Mouse (Mus musculus): Measurements from ENCODE around the gene Zfhx3. TPM values are rescaled to one million over a fixed set of nuclear protein-coding genes. Genes with fewer than 3 reads are reported as not detected.

Zfhx3 gene
- total and polyA plus RNA-seq, 3 experiments, result 0.23 to 2.5 TPM; not detected in 1

DNA sequence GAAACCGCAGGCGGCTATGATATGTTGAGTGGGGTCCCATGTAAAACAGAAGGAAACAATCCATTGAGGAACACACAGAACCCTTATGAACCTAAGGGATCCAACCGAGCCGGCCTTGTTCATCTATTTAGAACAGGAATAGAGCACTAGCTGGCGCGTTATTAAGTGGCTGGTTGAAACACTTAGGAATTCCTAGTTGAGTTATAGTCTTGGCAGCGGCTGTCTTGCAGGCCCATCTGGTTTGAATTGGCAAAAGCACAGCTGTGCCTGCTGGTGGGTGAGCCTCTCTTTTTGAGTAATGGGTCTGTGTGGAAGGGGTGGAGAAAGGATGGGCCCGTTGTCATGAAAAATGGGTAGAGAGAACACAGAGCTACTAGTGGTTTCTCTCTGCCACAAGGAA lies 610.1 kb downstream of the Zfhx3 start:
- TF ChIP-seq SIN3A (IDR thresholded peaks at IDR 0.05; ENCODE audit: low read length) (no peak), MEF2A (IDR thresholded peaks at IDR 0.05; ENCODE audit: extremely low read depth, insufficient replicate concordance, low read depth, low read length, poor library complexity, severe bottlenecking) (no peak), ELF1 (IDR thresholded peaks at IDR 0.05; ENCODE audit: low read depth, low read length) (no peak), UBTF (IDR thresholded peaks at IDR 0.05; ENCODE audit: borderline replicate concordance, insufficient read depth, low read depth, low read length) (no peak), TBP (IDR thresholded peaks at IDR 0.05; ENCODE audit: low read depth, low read length) (no peak), NELFE (IDR thresholded peaks at IDR 0.05; ENCODE audit: low read depth, low read length) (no peak)
- Histone ChIP-seq H3K4me3 (ENCODE audit: control insufficient read depth in 1 of 2, insufficient read depth in 1 of 2, low read depth in 2 of 2, low read length in 2 of 2) (no peak overlapping the region), H3K27me3 (ENCODE audit: control insufficient read depth in 1 of 2, insufficient read depth in 2 of 2, low read length in 2 of 2) (no peaks in the 10 kb centered on the region), H3K27ac (ENCODE audit: control insufficient read depth, low read depth, low read length) (no peak overlapping the region), H3K36me3 (ENCODE audit: control insufficient read depth in 1 of 2, insufficient read depth in 2 of 2, low read length in 2 of 2) (no peaks in the 10 kb centered on the region), H3K9ac (ENCODE audit: control insufficient read depth, low read depth, low read length, poor library complexity, severe bottlenecking) (no peak overlapping the region), H3K79me2 (ENCODE audit: control insufficient read depth, insufficient read depth, low read length, poor library complexity) (no peaks in the 10 kb centered on the region), H3K9me3 (replicated peaks; ENCODE audit: insufficient read depth, low read length) (no peaks in the 10 kb centered on the region), H3K4me1 (ENCODE audit: control insufficient read depth in 1 of 2, insufficient read depth in 2 of 2, low read length in 2 of 2) (no peaks in the 10 kb centered on the region)
- no peak for DNase-seq (ENCODE audit: low read depth, low spot score)

DNA sequence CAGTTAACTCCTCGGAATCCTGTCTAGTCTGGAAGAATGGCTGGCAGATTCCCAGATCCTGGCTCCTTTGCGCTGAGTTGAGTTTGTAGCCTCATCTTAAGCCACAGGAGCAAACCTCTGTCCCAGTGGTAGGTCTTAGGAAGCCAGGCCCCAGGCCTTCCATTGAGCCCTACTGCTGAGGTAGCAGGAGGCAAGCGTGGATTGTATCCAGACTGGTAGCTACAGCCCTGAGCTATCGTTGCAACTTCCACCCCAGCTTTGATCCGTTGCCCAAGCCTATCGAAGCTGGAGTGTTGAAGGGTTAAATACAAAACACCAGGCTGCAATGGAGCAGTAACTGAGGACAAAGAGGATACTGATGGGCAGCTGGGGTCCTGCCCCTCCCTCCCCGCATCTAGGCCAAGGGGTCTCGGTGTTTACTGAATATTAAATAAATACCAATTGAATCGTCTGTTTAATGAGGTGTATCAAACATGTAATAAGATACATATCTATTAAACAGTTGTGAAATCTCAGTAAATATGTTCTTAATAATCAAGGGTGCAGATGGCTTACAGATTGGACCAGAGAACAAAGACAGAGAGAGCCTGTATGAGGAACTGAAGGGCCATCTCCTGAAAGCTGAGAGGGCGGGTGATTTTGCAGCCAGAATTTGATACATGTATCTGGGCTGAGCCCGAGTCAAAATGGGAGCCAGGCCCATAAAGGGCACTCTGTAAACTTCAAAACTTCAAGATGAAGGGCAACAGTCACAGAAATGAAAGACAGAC lies 611.5 kb downstream of the Zfhx3 start:
- H3K9me3 ChIP-seq (replicated peaks; ENCODE audit: insufficient read depth, low read length), result no peaks in the 10 kb centered on the region
- H3K36me3 ChIP-seq (ENCODE audit: control insufficient read depth in 1 of 2, insufficient read depth in 2 of 2, low read length in 2 of 2), result no peaks in the 10 kb centered on the region
- H3K4me3 ChIP-seq (ENCODE audit: control insufficient read depth in 1 of 2, insufficient read depth in 1 of 2, low read depth in 2 of 2, low read length in 2 of 2), result no peak overlapping the region
- no peak for TF ChIP-seq USF2 (IDR thresholded peaks at IDR 0.05; ENCODE audit: borderline replicate concordance in 1 of 2, insufficient read depth in 1 of 2, low read depth in 1 of 2, low read length in 2 of 2)
- no peak for TF ChIP-seq GABPA (IDR thresholded peaks at IDR 0.05; ENCODE audit: low read depth, low read length)
- no peak for TF ChIP-seq E2F4 (IDR thresholded peaks at IDR 0.05; ENCODE audit: borderline replicate concordance, low read depth, low read length)
- TF ChIP-seq POLR2A (IDR thresholded peaks at IDR 0.05; ENCODE audit: control insufficient read depth in 1 of 2, insufficient read depth in 1 of 2, low read depth in 1 of 2, low read length in 2 of 2, poor library complexity in 1 of 2), result no peak
- no peak for TF ChIP-seq JUND (IDR thresholded peaks at IDR 0.05; ENCODE audit: low read depth, low read length)
- TF ChIP-seq CHD1 (IDR thresholded peaks at IDR 0.05; ENCODE audit: low read depth, low read length), result no peak
- no peak for TF ChIP-seq TBP (IDR thresholded peaks at IDR 0.05; ENCODE audit: low read depth, low read length)
- no peak for TF ChIP-seq ZC3H11A (IDR thresholded peaks at IDR 0.05; ENCODE audit: low read depth, low read length)
- no peak for TF ChIP-seq TAL1 (IDR thresholded peaks at IDR 0.05; ENCODE audit: low read length)
- no peak for TF ChIP-seq POLR2AphosphoS2 (IDR thresholded peaks at IDR 0.05; ENCODE audit: low read length)
- no peak for TF ChIP-seq CHD2 (IDR thresholded peaks at IDR 0.05; ENCODE audit: low read length)
- TF ChIP-seq ZNF384 (IDR thresholded peaks at IDR 0.05; ENCODE audit: low read depth, low read length), result no peak
- no peak for TF ChIP-seq ZKSCAN1 (IDR thresholded peaks at IDR 0.05; ENCODE audit: low read depth, low read length)
- TF ChIP-seq CTCF (IDR thresholded peaks at IDR 0.05 in 2 of 3, conservative IDR thresholded peaks at IDR 0.05 in 1 of 3; ENCODE audit: control insufficient read depth in 1 of 3, insufficient read depth in 1 of 3, low read depth in 2 of 3, low read length in 3 of 3, poor library complexity in 1 of 3, severe bottlenecking in 1 of 3), result no peak
- TF ChIP-seq TCF12 (IDR thresholded peaks at IDR 0.05; ENCODE audit: low read depth, low read length), result no peak
- no peak for TF ChIP-seq MYC (IDR thresholded peaks at IDR 0.05; ENCODE audit: low read depth, low read length)
- no peaks in the 10 kb centered on the region for H3K27me3 ChIP-seq (ENCODE audit: control insufficient read depth in 1 of 2, insufficient read depth in 2 of 2, low read length in 2 of 2)
- no peak overlapping the region for H3K27ac ChIP-seq (ENCODE audit: control insufficient read depth, low read depth, low read length)
- no peak for DNase-seq (ENCODE audit: low read depth, low spot score)
- no peaks in the 10 kb centered on the region for H3K4me1 ChIP-seq (ENCODE audit: control insufficient read depth in 1 of 2, insufficient read depth in 2 of 2, low read length in 2 of 2)
- no peak overlapping the region for H3K9ac ChIP-seq (ENCODE audit: control insufficient read depth, low read depth, low read length, poor library complexity, severe bottlenecking)
- no peaks in the 10 kb centered on the region for H3K79me2 ChIP-seq (ENCODE audit: control insufficient read depth, insufficient read depth, low read length, poor library complexity)

All from MEL (cell line).